Mouse (Mus musculus): ENCODE data around the gene Hivep2. TPM values are rescaled to one million over a fixed set of nuclear protein-coding genes. Genes with fewer than 3 reads are reported as not detected.

The Hivep2 gene
- polyA plus RNA-seq, 1 experiment from 2014 or later: 2.5 TPM

DNA sequence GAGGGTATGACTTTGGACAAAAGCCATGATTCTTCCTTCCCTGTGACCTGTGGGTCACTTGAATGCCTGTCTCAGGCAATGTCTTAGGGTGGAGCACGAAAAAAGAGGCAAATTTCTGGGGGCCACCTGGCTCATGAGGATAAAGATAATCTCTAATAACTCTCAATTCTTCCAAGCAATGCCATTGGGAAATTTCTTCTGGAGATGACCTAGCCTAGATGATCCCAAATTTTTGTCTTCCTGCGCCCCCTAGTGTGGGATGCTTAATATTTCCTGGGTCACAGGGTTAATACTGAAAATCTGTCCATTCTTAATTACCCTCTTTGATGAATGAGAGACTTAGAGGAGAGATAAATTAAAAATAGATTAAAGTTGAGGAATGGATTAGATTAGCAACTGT is 234.4 kb downstream of the Hivep2 start:
- no peak overlapping the region for H3K9ac ChIP-seq (replicated peaks)
- no peak for ATAC-seq (ENCODE audit: insufficient number of reproducible peaks, insufficient read depth, low FRiP score, low TSS enrichment, low read depth)

More for the DNA sequence above, 234.4 kb downstream of the Hivep2 start:
- WGBS: 5% methylated on average over 2 of the region's 2 CpGs
- Histone ChIP-seq H3K4me2 (no peak overlapping the region), H3K4me1 (replicated peaks) (no peaks in the 10 kb centered on the region), H3K36me3 (no peaks in the 10 kb centered on the region), H3K27ac (no peak overlapping the region), H3K4me3 (replicated peaks) (no peak overlapping the region), H3K9me3 (no peaks in the 10 kb centered on the region), H3K27me3 (peaks cover 8% of the 10 kb centered on the region)

Other genes with a start within 250 kb of the Hivep2 start
- gene Aig1, start 97.1 kb upstream of the Hivep2 start, polyA plus RNA-seq (2016; fragmentation: Nextera tagmentation; extraction: Ambion mirVana): 14.0 and 14.5 TPM in 2 replicates

Measured in limb, embryonic 12.5 days (tissue).